Mouse (Mus musculus): ENCODE data around the gene Sowahb.

Sowahb gene

DNA sequence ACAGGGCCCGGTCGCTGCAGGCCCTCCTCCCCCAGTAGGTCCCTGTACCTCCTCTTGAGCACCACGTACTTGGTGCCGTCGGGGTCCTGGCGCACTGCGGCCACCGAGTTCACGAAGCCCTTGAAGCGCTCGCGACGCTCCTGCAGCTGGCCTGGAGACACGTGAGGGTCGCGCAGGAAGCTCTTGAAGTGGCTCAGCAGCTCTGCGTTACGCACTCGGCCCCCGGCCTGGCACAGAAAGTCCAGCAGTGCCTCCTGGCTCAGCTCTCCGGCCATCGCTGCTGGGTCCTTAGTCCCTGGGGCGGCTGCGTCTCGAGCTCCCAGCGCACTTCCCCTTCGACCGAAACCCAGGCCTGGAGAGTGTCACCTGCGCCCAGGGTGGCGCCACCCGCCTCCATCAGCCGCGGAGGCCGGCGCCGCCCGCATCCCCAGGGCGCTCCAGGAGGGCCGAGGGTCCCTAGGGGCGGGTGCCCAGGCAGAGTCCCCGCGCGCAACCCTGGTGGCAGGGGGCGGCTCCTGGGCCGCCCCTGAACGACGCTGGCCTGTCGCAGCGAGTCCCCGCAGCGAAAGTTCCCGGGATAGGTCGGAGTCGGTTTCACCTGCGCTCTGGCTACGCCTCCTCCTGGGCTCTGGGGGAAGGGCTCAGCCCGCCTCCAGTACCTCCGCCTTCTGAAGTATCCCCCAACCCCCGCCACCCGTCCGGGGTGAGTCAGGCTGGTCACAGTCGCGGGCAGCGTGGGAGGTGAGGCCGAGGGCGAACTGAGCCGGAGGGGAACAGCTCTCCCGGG is at the start of gene Sowahb:
Gene Sowahb (minus strand): TSS at position 439 of the 787 bp plus-strand sequence.
- no peak for DNase-seq (ENCODE audit: low spot score in 2 of 2)

DNA sequence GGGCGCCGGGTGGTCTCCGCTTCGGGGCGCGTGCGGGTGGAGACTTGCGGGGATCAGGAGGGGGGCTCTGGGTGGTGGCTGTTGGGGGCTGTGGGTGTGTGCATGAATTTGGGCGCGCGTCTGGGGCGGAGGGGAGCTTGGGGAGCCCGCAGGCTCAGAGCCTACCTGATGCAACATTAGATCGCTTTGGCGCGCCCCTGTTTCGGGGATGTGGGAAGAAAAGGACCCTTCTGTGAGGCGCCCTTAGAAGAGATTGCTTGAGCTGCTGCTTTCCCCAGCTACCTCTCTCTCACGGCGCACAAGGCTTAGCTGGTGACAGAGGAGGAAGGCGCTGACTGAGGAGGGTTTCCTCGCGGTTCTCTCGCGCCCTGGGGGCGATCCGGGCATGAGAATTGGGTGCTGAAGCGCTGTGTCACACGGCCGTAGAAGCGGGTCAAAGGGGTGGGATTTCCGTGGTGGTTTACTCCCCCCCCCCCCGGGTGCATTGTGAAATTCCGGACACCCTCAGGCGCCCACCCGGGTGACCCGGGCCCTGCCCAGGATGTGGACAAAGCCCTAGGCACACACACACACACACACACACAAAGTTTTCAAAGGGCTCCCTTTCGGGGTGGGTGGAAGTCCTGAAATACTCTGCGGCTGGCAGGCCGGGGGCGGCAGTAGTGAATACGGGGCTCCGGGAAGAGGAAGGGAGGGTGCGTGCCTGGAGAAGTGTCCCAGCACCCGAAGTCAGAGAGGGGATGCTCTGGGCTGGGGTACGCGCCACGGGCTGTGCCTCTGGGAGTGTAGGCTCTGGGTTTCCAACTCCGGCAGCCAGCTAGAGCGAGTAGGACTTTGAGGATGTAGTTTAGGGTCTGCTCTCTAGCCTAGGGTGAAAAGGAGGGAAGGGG is 49.1 kb upstream of the Sowahb start:
- peak; percentile 12 to 20 for DNase-seq (ENCODE audit: low spot score in 2 of 2)

DNA sequence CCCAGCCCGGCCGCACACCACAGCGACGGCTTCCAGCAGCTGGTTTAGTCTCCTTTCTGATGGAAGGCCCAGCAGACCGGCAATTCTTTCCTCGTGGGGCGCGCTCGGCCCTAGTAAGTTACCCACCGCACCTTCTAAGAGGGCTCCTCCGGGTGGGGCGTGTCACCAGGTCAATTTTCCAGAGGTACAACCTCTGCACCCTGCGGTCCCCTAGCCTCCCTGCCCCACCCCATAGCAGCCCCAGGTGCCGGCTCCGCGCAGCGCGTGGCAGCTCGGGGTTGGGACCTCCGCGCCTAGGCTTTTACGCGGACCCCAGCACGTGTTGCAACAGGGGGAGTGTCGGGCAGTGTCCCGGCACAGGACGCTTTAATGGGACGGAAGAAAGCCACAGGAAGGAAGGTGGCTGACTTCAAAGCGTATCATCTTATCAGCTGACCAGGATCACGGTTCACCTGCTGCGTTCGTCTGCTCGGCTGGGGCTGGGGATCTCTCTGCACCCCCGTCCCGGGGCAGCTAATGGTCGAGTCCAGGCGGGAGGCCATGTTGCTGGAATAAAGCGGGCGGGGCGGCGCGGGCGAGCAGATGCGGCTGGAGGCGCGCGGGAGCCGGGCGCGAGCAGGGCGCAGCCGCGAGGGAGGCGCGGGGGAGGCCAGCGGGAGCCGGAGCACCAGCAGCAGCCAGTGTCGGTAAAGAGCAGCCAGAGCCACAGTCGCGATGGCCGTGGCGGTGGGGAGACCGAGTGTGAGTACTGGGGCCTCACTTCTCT is 48.2 kb upstream of the Sowahb start, which contains the start of gene Sept11:
Gene Sept11 (plus strand): TSS at position 581 of the 766 bp plus-strand sequence.
- DNase-seq (ENCODE audit: low spot score in 2 of 2): peak; percentile 75 to 79

DNA sequence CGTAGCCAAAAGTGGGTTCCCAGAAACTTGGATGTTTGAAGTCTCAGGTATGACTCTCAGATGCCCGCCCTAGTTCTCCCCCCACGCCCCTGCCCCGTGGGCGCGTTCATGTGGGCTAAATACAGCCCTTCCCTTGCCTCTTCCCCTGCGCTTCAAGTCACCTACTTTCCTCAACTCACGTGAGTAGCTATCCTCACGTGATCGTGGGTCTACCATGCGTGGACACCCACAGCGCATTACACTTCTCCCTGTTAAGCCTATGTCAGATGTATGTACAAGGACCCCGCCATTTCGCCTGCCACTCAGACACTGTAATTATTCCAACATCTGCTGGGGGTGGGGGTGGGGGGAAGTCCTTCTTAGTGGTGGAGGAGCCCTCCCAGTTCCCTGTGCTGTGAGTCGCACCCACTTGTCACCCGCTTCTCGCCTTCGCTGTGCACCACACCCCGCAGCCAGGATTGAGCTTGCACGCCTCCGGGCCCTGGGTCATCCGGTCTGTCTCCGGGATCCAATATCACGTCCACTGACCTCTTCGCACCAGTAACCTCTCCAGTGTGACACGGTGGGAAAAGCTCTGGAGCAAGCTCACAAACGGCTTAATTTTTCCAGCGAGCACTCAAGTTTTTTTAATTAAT is 47.4 kb upstream of the Sowahb start:
- DNase-seq (ENCODE audit: low spot score in 2 of 2): peak in 1 of 2 experiments; percentile 9

DNA sequence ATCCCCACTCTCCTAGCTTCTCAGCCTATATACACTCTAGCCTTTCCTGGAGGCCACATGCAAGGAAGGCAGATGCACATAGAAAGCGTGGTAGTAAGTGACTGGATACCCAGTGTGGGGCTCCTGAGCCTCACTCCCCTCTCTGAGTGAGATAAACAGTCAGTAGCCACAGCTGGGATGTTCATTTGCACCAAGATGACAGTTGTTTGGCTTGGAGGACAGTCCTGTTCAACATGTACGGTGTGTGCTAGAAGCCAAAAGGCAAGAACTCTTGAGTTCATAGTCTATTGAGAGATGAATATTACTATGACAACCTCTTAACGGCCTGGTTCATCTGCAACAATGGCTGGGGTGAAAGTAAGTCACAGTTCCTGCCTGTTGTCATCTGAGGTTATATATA is 46.4 kb upstream of the Sowahb start:
- DNase-seq (ENCODE audit: low spot score in 2 of 2): no peak

DNA sequence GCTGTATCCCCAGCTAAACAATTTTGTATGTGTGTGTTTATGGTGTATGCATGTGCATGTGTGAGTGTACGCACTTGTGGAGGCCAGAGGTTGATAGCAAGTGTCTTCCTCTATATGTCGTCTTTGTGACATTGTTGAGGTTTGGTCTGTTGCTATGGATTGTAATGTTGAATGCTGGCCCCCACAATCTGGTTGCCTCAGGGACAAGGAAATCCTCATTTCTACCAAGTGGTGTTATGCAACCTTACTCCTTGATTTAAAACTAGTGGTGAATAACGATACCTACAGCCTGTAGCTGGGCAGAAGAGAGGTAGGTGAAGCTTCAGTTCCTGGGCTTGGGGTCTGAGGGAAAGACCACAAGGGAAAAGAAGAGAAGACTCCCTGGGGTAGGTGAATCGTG is 41.1 kb upstream of the Sowahb start:
- no peak for DNase-seq (ENCODE audit: low spot score in 2 of 2)

DNA sequence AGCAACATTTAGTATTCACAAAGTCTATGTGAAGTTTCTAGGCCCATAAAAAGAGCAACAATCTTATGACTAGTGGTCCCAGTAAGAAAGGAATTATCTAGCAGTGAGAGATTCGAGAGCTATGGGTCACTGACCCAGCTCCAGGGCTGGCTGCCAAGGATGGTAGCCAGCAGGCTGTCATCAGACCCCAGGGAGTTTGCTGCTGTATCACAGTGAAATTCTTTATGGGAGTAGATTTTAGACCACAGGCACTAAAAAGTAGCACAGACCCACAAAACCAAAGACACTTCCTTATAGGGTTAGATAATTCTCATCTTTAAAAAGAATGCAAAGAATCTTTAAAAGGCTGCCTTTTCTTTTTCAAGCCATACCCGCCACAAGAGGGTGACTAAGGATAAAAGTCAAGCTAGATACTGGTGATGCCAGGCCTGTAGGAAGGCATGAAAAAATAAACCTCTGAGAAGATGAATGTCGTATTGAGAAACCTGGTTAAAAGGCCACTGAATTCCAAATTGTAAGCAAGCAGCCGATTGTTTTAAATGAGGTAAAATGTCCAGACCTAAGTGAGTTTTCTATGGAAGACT is 40.3 kb upstream of the Sowahb start:
- DNase-seq (ENCODE audit: low spot score in 2 of 2): no peak

DNA sequence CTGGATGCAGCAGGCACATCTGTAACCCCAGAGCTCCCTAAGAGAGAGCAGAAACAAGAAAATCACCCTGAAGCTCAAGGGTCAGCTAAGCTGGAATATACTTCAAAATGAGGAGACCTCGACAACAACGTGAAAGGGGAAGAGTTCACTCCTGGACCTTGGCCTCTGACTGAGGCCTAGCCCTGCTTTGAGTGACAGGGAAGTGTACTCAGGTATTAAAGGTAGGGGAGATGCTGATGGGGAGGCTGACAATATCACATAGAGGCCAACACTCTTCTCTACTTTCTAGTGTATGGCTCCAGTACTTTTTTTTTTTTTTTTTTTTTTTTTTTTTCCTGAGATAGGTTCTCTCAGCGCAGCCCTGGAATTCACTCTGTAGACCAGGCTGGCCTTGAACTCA is 34.8 kb upstream of the Sowahb start:
- DNase-seq (ENCODE audit: low spot score in 2 of 2): no peak

DNA sequence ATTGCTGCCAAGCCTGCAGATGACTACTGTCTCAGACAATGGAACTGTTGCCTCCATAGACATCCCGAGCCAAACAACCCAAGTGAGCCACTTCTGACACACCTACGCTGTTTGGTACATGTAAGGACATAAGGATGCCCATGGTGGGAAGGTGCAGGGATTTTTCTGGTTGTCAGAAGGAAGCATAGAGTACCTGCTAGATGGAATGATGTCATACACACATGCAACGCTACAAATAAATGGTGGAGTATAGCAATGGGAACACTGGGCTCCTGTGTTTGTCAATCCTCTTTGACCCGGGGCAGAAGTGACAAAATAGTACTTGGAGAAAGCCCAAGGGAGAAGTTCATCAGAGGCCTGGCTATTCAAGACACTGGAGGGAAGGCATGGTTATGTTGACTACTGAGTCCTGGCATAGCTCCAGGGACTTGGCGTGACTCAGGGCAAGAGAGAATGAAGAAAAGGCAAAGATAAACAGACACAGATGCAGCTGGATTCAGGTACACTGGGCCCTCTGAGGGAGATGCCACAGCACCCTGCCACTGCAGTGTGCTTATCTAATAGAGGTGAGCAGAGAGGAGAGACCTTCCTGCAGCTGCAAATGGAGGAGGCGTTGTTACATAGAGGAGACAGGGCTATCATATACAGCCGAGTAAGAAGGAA is 33.0 kb upstream of the Sowahb start:
- no peak for DNase-seq (ENCODE audit: low spot score in 2 of 2)

DNA sequence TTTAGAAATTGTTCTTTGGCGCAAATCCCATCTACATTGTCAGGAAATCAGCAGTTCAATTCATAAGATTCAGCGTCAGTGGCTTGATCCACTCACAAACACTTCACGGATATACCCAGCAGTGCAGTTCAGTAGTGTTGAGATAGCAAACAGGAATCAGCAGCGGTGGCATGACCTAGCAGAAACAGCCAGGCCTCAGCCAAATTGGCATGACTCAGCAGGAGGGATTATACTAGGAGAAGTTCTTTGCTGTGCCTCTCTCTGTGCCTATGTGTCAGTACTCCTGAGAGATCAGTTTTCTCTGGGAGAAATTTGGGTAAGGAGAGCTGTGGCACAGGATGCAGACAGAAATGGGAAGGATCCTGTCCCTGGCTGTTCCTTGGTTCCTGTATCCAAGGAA is 16.0 kb upstream of the Sowahb start:
- DNase-seq (ENCODE audit: low spot score in 2 of 2): no peak

DNA sequence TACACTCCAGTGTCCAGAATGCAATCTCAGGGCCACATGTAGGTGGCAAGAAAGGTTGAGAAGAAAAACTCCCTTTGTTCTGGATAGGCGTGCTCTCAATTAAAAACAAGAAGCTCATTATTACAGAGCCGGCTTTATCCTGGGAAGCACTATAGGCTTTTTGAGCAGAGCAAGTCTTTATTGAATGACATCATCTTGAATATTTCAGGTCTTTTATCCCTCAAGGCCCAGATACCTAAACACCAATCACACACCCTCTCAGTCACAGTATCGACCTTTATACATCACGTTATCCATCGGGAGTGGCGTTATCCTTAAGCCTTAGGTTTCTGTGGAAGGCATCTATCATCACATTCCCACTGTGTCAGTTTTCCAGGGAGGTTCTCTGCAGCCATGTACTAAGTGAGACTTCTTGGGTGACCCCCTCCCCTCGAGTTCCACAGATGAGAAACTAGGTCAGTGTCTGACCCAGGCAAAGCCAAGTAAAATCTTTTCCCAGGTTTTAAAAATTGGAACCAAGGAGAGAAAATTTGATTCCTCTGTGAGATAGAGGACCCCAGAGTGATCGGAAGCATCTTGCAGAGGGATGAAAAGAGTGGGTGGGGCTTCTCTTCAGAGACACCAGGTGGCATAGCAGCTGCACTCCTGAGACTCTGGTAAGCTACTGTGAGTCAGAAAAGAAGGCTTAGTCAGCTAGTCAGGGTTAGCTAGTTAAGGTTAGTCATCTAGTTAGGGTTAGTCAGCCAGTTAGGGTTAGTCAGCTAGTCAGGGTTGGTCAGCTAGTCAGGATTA is 9.0 kb upstream of the Sowahb start:
- DNase-seq (ENCODE audit: low spot score in 2 of 2): no peak

DNA sequence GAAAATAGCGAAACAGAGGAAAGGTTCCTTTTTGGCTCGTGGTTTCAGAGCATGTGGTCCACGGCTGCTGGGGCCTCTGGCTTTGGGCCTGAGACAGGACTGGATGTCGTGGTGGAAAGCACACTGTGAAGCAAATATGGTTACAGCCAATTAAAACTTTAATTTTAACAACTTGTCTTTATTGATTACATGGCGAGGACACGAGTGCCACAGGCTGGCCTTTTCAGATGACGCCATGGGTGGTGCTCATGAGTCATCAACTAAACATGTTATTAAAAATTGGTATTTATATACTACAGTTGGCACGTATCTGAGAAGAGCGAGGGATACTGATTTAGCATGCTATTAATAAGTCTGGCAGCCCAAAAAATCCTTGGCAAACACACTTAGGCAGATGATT is 7.1 kb upstream of the Sowahb start:
- no peak for DNase-seq (ENCODE audit: low spot score in 2 of 2)

DNA sequence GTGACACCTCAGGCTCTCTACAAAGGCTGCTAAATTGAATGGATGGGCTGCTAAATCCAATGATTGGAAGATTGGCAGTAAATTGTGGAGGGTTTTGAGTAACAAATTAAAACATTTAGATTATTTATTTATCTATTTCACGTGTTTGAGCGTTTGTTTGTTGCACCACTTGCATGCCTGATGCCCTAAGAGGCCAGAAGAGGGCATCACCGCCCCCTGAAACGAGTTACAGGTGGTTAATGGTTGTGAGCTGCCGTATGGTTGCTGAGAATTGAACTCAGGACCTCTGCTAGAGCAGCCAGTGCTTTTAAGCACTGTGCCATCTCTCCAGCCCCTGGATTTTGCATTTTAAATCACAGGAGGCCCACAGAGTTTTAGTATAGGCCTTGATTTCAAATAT is 6.2 kb upstream of the Sowahb start:
- no peak for DNase-seq (ENCODE audit: low spot score in 2 of 2)

DNA sequence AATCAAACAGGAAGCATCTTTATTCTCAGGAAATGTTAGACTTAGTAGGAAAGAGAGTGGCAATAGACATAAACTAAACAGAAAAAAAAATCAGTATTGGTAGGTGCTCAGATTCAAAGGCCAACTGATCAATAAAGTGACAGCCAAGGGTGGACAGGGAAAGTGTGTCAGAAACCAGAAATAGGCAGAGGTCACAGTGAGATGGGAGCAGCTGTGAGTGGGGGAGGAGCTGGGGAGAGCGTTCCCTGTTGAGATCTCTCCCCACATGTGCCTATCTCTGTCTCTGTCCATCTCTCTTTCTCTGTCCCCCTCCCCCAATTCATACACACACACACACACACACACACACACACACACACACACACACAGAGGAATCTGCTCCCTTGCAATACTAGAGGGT is 5.1 kb upstream of the Sowahb start:
- no peak for DNase-seq (ENCODE audit: low spot score in 2 of 2)

DNA sequence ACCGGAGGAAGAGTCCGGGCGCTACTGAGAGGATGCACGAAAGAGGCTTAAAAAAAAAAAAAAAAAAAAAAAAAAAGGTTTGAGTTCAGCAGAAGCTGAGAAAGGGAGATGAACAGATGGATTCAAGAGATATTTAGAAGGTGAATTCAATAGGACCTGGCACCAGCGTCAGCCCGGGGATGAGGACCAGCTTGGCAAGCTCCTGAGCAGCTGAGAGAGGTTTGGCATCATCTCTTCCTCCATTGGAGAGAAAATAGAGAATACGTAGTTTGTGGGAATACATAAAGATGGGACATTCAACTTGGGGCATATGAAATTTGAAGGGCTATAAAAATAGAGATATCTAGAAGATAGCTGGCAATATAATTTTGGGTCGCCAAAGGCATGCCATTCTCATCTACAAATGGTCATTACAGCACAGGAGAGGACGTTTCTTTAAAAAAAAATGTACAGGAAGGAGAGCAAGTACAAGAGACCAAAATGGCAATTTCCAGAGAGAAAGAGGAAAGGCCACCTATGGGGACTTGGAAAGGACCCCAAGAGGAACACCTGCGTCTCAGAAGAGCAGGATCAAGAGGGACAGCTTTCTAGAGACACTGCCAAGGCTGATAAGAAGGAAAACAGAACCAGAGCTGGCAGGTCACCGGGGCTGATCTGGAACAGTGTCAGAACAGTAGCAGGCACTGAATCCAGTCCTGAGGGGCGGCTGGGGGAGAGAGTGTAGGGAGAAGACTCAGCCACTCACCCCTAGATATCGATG is 3.8 kb upstream of the Sowahb start:
- DNase-seq (ENCODE audit: low spot score in 2 of 2): no peak

DNA sequence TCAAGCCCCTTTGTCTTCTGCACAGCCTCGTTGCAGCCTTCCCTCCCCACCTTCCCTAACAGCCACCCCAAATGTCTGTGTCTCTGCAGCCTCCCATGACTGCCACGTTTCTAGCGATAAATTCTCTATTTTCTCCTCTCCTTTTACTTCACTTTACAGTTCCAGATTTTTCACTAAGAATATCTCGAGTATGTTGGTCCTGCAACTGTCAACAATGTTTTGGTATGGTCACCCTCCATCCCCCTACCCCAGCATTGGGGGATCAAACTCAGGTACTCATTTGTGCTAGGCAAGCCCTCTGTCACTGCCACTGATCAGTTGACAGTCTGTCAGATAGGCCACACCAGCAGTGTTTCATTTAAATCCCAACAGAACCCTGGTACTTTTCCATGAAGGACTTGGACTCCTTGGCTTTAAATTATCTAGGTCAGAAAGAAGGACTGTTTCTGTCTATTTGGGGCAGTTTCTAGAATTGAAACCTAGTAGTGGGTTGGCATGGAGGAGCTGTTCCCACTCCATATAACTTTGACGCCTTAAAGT is 1.6 kb upstream of the Sowahb start:
- no peak for DNase-seq (ENCODE audit: low spot score in 2 of 2)

DNA sequence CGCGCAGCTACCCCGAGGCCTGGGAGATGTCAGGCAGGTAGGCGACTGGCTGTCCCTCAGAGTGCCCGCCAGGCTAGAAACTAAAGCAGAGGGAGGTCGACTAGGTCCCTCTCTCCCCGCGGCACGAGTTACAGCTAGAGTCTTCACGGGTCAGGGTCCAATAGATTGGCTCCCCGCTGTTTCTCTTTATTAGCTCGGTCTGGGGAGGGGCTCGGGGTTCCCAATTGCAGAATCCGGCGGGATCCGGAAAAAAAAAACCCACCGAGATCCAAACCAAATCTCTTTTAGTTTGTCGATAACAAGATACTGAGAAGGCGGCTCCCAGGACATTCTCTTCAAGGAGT is 521 bp upstream of the Sowahb start:
- DNase-seq (ENCODE audit: low spot score in 2 of 2): no peak

DNA sequence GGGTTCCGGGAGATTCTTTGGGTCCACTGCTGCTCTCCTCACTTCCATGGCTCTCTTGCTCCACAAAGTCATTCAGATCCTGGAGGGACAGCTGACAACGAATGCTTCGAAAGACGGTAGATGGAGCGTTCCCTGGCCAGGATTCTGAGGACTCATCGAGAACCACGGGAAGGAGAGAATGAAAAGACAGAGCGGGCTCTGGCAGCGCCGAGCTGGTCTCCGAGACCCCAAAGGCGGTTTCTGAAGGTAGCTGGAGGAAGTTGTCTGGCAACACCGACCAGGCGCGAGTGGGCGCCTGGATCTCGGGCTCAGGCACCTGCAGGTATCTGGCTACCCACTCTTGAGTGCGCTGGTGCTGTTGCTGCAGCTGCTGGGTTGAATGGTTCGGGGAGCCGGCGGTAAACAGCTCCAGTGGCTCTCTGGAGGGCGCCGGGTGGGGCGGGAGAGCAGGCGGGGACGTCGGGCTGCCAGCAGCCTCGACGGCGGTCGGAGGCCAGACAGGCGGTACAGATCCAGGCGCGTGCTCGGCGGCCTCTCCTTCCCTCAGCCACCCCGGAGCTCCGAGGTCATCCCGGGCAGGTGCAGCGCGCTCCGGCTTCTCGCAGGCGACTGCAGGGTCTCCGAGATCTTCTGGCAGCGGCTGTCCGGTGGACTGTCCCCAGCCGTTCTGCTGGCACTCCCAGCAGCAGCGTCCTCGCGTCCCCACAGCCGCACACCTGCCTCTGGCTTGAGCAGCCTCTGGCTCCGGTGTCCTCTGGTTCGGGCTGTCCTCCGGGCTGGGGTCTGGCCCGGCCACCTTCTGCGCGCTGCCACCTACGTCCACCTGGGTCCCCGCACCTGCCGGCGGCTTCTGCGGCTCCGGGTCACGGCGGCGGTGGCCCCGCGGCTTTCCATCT is 886 bp downstream of the Sowahb start:
- DNase-seq (ENCODE audit: low spot score in 2 of 2): no peak
